Mouse (Mus musculus) spleen, adult 2 months (tissue): ENCODE results near the gene Klc2.
A peak's percentile ranks its signal among the peaks of the same experiment; 100 is the strongest.

ENCODE experiments used
- CTCF ChIP-seq: fragments of 200-500 bp; IDR thresholded peaks from 2 replicates; pipeline ENCODE4 v1.5.1; 2011; ENCODE audit warnings: mild to moderate bottlenecking, inconsistent platforms; ENCODE audit not compliant: insufficient read depth, insufficient read length, insufficient replicate concordance; ENCODE audit errors: extremely low read depth
- POLR2A ChIP-seq: fragments of 200-500 bp; IDR thresholded peaks from 2 replicates; pipeline ENCODE4 v1.6.1; 2011; ENCODE audit warnings: low read depth, low read length, inconsistent platforms

DNA sequence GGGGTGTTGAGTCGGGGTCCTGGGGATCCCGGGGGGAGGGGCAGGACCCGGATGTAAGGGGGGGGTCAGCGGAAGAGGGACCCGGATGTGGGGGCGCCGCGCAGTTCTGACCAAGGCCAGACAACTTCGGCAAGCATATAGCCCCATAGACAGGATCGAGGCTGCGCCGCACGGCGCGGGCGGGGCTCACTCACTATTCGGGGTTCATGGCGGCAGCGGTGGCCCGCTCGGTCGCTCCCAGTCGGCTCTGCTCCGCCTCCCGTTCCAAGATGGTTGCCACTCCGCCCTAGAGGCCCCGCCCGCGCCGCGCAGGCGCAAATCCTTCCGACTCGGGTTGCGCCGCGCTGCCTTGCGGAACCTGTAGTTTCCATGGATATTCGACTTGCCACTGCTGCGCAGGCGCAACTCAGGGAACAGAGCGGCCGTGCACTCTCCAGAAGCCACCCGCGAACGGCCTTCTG is 11.6 kb downstream of the Klc2 start, which contains the start of gene Rab1b:
- TF ChIP-seq POLR2A (peak; percentile 35), CTCF (no peak)
